Mouse (Mus musculus) hindbrain, embryonic 10.5 days (tissue): ENCODE results near the gene Syt1. TPM values are rescaled to one million over a fixed set of nuclear protein-coding genes. Genes with fewer than 3 reads are reported as not detected.

Experiments used
- DNase-seq: peaks from one replicate; pipeline ENCODE4 v3.0.0-alpha.2; 2017; ENCODE audit warnings: low spot score
- H3K27ac ChIP-seq: fragments of 300-500 bp; sonication (generic); 2 replicates; pipeline ENCODE4 v1.5.1; 2016; ENCODE audit warnings: mild to moderate bottlenecking, moderate library complexity
- H3K27me3 ChIP-seq: fragments of 300-500 bp; sonication (generic); 2 replicates; pipeline ENCODE4 v1.6.1; 2016; ENCODE audit warnings: mild to moderate bottlenecking; ENCODE audit not compliant: poor library complexity, insufficient read depth, severe bottlenecking
- H3K36me3 ChIP-seq: fragments of 300-500 bp; sonication (generic); 2 replicates; pipeline ENCODE4 v1.6.1; 2016; ENCODE audit warnings: mild to moderate bottlenecking, moderate library complexity
- H3K4me1 ChIP-seq: fragments of 300-500 bp; sonication (generic); replicated peaks from 2 replicates; pipeline ENCODE4 v1.6.1; 2016; ENCODE audit warnings: mild to moderate bottlenecking
- H3K4me3 ChIP-seq: fragments of 300-500 bp; sonication (generic); 2 replicates; pipeline ENCODE4 v1.5.1; 2016; ENCODE audit warnings: mild to moderate bottlenecking, moderate library complexity
- H3K9me3 ChIP-seq: fragments of 300-500 bp; sonication (generic); 2 replicates; pipeline ENCODE4 v1.6.1; 2016; ENCODE audit warnings: mild to moderate bottlenecking, moderate library complexity
- WGBS: fragments of 180-500 bp; shearing (Covaris S2); methylation state at CpG from one replicate; pipeline ENCODE4 v1.1.7; 2016; 5-methylcytosine and 5-hydroxymethylcytosine counted together
- polyA plus RNA-seq: library from polyadenylated mRNA; unstranded; fragments of >200 nt; fragmentation: Nextera tagmentation; extraction: Ambion mirVana; gene quantifications from 2 replicates; pipeline ENCODE4 v1.2.1, GENCODE M21; 2016

The Syt1 gene
- polyA plus RNA-seq = 5.5 and 13.6 TPM in 2 replicates

DNA sequence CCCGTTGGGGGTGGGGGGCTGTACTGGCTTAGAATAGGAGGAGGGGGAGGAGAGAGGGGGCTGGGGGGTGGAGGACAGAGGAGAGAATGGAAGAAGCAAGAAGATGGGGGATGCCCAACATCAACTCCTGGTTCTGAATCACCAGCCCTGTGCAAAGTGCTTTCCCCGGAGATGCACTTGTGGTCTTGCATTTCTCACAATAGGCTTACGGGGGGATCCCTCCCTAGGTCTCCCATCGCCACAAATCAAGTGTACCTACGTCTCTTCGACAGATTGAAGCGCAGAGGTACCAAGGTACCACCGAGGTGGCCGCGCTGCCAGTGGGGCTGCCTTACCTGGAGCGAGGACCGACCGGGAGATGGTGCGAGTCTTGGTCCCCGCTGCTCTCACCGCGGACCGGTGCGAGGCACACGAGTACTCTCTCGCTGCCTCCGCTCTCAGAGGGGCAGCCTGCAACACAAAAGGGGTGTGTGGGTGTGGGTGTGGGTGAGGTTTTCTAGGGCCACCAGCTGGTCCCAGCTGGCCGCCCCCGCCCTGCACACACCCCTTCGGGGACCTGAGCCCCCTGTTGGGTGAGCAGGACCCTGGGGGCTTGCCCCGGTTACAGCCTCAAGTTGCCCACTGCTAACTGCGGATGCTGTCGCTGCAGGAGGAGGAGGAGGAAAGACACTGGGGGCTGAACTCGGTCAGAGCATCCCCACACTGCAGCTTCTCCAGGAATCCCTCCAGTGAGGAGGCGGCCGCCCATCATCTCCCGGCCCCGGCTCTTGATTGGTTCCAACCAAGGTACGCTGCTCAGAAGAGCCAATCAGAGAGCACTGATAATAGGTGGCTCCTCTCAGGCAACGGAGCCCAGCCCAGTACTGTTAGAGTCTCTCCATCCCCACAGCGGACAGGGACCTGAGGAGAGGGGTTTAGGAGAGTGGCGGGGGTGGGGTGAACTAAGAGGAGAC, at the start of gene Syt1:
Gene Syt1, minus strand, starts transcription at position 742 of the 953 bp plus-strand sequence.
- no peaks in the 10 kb centered on the region for H3K9me3 ChIP-seq
- peak; percentile 82 for DNase-seq
- peak within 1 kb of the TSS; percentile 88 for H3K27ac ChIP-seq
- peaks cover 31% of the 10 kb centered on the region for H3K27me3 ChIP-seq
- under 1% methylated on average over 37 of the region's 37 CpGs for WGBS
- H3K36me3 ChIP-seq = no peaks in the 10 kb centered on the region
- H3K4me1 ChIP-seq = peaks cover 17% of the 10 kb centered on the region
- peak within 1 kb of the TSS; percentile 73 for H3K4me3 ChIP-seq

DNA sequence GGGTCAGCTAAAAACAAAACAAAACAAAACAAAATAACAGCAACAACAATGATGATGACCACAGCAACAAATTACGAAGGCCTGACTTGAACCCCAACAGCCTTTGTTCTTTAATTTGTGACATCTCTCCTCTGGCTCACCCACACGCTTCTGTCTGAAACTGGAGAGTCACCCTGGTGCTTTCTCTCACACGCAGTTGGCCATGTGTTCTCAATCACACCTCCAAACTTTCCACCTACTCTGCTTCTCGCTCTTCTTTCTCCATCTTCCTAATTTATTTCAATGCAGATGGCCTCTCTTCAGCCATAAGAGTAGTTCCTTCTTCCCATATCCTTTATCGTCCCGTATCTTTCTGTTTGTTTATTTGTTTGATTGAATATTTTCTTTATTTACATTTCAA, 45.7 kb upstream of the Syt1 start:
- H3K4me3 ChIP-seq = no peak overlapping the region
- H3K4me1 ChIP-seq = no peaks in the 10 kb centered on the region
- WGBS = 83% methylated on average over 6 of the region's 6 CpGs
- no peak overlapping the region for H3K27ac ChIP-seq
- DNase-seq = no peak
- no peaks in the 10 kb centered on the region for H3K9me3 ChIP-seq
- no peaks in the 10 kb centered on the region for H3K27me3 ChIP-seq
- no peaks in the 10 kb centered on the region for H3K36me3 ChIP-seq

DNA sequence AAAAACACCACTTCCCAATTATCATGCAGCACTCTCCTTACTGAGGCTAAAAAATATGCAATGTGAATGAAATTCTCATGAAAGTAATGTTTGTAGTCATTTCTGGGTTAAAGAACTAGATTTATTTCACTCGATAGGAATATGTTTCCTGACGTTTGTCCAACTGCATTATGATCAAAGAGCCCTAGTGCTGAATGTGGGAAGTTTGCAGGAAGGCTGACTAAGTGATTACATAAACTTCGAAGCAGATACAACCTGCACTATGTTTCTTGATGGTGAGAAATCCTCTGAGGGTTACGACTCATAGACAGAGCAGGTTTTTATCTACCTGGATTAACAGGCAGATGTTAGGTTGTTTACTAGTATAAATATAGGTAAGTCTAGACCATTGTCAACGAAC, 36.8 kb upstream of the Syt1 start:
- no peaks in the 10 kb centered on the region for H3K36me3 ChIP-seq
- 86% methylated on average over 5 of the region's 5 CpGs for WGBS

DNA sequence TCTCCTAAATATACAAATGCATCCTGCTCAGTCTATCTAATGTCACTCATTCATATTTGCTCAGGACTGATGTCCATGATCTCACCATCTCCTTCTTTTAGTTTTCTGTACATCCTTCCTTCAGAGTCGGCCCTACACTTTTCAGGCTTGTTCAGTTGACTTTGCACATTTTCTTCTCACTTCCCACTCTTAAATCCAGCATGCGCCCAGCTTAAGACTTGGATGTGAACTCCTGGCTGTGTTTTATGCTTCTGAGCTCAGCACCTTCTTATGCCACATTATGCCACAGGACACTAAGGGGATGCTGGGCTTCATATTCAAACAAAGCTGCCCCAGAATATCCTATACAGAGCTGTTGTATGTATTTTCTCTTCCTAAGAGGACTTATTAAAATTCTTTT, 36.2 kb upstream of the Syt1 start:
- no peak for DNase-seq
- H3K27ac ChIP-seq = no peak overlapping the region
- no peaks in the 10 kb centered on the region for H3K9me3 ChIP-seq
- 88% methylated on average over 2 of the region's 2 CpGs for WGBS
- H3K4me1 ChIP-seq = no peaks in the 10 kb centered on the region
- H3K4me3 ChIP-seq = no peak overlapping the region
- no peaks in the 10 kb centered on the region for H3K36me3 ChIP-seq
- H3K27me3 ChIP-seq = no peaks in the 10 kb centered on the region

More for the DNA sequence above, 36.8 kb upstream of the Syt1 start:
- no peak overlapping the region for H3K27ac ChIP-seq
- DNase-seq = no peak
- no peaks in the 10 kb centered on the region for H3K9me3 ChIP-seq
- no peak overlapping the region for H3K4me3 ChIP-seq
- no peaks in the 10 kb centered on the region for H3K27me3 ChIP-seq
- H3K4me1 ChIP-seq = no peaks in the 10 kb centered on the region

DNA sequence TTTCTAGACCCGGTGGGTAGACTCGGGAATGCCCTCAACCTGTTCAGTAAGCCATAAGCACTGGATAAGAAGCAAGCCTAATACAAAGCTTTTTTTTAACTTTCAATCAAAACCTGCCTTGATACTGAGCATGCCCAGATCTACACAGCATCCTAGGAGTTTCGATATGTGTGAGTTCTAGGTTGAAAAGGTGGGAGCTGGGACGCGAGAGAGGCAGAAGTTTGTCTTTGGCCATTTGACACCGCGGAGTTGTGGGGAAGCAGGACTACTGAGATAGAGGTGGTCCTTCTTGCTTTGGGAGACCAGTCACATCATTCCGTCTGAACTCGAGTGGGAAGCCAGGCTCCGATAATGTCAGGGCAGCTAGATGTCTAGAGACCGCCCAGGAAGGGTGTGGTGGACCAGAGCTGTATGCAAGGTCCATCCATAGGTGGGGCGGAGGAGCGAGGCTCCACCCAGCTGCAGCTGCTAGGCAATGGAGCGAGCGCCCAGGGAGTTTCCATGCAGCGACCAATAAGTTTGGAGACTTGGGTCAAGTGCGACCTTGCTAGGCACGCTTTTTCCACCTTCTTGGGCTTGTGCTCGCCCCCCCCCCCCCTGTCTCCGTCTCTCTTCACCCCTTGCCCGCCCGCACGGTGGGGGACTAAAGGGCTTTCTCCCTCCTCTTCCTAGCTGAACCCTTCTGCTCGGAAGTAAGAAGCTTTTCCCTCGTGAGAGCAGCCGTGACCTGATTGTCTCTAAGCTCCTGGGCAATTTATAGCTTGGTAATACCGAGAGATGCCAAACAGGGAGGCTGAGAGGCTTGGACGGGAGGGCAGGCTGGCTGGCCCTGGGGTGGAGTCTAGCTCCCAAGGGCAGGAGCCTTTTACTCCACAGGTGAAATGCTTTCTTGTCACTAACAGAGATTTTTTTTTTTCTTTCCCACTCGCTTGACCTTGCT, 714 bp upstream of the Syt1 start:
- 2% methylated on average over 28 of the region's 29 CpGs for WGBS
- peak; percentile 58 for DNase-seq
- Histone ChIP-seq H3K36me3 (no peaks in the 10 kb centered on the region), H3K4me3 (peak overlapping the region; percentile 73), H3K9me3 (no peaks in the 10 kb centered on the region), H3K4me1 (peaks cover 17% of the 10 kb centered on the region), H3K27me3 (peaks cover 31% of the 10 kb centered on the region), H3K27ac (no peak overlapping the region)

DNA sequence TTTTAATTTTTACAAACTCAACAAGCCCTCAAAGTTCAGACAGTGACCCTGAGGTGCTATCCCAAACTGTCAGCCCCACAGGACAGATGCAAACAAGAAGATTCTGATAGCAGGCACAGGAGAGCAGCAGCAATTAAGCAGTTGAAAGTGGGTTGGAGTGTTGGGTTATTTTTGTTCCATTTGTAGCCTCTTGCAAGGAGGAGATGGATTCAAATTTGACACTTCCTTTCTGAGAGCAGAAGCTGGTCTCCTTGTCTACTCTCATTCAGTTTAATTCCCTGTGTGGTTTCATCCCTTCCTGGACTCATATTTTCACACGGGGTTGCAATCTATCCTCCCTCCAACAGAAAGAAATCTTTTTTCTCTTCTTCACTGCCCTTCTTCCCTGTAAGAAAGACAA, 951 bp downstream of the Syt1 start:
- whole genome bisulfite sequencing = 3% methylated on average over 1 of the region's 1 CpGs
- DNase-seq = no peak
- Histone ChIP-seq H3K4me3 (peak overlapping the region; percentile 73), H3K9me3 (no peaks in the 10 kb centered on the region), H3K4me1 (peaks cover 17% of the 10 kb centered on the region), H3K27ac (0 out of 2 replicates have a peak overlapping the region, but pooled peaks have one; percentile 88), H3K27me3 (peaks cover 31% of the 10 kb centered on the region), H3K36me3 (no peaks in the 10 kb centered on the region)

DNA sequence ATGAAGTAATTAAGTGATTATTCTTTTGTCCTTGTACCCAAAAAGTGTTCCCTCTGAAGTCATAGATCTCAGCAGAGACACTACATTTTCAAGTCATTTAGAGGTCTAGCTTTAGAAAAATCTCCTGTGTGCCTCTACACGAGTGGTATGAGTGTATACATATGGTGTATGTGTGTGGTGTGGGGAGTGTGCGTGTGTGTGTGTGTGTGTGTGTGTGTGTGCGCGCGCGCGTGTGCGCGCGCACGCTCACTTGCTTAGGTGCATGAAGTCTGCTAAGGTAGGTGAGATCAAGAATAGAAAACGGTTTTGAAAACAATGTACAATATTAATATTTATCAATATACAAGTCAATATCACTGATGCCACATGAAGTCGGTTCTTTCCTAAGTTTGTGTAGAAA, 2.3 kb downstream of the Syt1 start:
- H3K9me3 ChIP-seq = no peaks in the 10 kb centered on the region
- WGBS = 95% methylated on average over 13 of the region's 13 CpGs
- H3K27ac ChIP-seq = no peak overlapping the region
- peaks cover 31% of the 10 kb centered on the region for H3K27me3 ChIP-seq
- no peaks in the 10 kb centered on the region for H3K36me3 ChIP-seq
- DNase-seq = no peak
- peaks cover 17% of the 10 kb centered on the region for H3K4me1 ChIP-seq
- H3K4me3 ChIP-seq = no peak overlapping the region

DNA sequence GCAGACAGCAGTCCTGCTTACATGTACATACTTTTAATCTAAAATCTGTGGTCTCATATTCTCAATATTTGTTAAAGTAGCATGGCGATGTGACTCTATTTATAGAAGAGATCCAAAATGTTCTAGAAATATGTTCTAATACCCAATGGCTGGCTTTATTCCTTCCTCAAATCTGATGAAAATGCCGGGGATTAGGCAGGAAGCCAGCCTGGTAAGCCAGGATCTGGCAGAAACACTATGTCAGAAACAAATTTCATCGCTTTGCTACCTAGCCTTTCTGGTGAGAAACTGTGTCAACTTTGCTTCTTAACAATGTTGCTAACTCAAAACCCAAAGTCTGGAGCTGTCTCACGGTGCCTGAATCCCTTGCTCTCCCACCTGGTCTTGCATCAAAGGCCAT, 7.3 kb downstream of the Syt1 start:
- 91% methylated on average over 4 of the region's 4 CpGs for WGBS
- H3K4me3 ChIP-seq = no peak overlapping the region
- no peak for DNase-seq
- H3K27me3 ChIP-seq = peaks cover 1% of the 10 kb centered on the region
- H3K27ac ChIP-seq = no peak overlapping the region
- no peaks in the 10 kb centered on the region for H3K9me3 ChIP-seq
- H3K36me3 ChIP-seq = no peaks in the 10 kb centered on the region
- H3K4me1 ChIP-seq = no peaks in the 10 kb centered on the region

DNA sequence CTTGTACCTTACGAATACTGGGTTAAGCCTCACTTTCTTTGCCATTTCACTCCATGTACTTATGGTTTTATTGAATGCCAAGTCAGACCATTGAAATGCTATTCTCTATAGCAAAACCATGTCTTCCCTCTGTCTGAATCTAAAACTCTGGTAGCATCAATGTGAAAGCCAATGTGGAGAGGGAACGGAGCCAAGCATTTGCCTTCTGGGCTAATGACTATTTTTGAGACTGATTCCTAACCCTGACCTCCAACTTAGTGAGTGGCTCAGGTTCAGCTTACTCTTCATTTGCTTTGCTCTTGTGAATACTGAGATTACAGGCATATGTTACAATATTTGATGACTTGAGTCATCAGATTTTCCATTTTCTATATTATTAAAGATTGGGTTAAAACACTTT, 23.5 kb downstream of the Syt1 start:
- no peaks in the 10 kb centered on the region for H3K9me3 ChIP-seq
- H3K27ac ChIP-seq = no peak overlapping the region
- H3K4me1 ChIP-seq = no peaks in the 10 kb centered on the region
- no peak overlapping the region for H3K4me3 ChIP-seq
- H3K27me3 ChIP-seq = no peaks in the 10 kb centered on the region
- WGBS = 94% methylated on average over 2 of the region's 2 CpGs
- DNase-seq = no peak
- H3K36me3 ChIP-seq = no peaks in the 10 kb centered on the region

DNA sequence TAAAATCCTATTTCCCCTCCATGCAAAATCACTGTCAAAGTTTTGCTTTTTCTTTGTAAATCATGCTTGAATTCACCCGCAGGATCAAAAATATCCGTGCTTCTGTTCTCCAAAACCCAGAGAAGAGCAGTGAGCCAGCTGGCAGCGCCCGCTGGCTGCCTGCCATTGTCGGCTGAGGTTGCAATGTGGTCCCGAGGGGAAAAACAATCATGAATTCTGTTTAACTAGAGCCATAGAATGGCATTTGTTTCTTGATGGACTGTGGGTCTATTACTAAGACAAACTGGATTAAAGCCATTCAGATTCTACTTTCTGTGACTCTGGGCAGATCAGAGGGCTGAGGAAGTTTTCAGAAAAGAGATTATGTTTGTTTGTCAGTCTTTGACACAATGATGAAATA, 31.1 kb downstream of the Syt1 start:
- Histone ChIP-seq H3K27ac (no peak overlapping the region), H3K27me3 (no peaks in the 10 kb centered on the region), H3K36me3 (no peaks in the 10 kb centered on the region), H3K4me1 (no peaks in the 10 kb centered on the region), H3K9me3 (no peaks in the 10 kb centered on the region), H3K4me3 (no peak overlapping the region)
- DNase-seq = no peak
- WGBS = 76% methylated on average over 6 of the region's 6 CpGs

DNA sequence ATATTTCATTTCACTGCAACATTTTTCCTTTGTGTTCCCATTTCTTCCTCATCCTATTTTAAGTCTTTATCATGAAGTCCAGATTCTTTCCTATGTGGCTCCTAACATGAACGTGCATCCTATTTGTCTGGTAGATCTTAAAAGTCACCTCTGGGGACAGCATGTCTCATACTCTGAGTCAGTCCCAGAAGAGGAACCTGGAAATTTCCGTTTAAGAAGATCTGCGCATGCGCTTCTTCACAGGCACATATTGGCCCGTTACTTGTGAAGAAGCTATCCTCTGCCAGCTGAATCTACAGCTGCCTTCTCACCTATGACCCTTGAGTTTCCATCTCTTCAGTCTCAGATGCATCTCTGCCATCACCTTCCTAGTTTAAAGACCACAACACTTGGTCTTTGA, 55.8 kb downstream of the Syt1 start:
- WGBS = 89% methylated on average over 5 of the region's 5 CpGs
- Histone ChIP-seq H3K4me3 (no peak overlapping the region), H3K36me3 (no peaks in the 10 kb centered on the region), H3K27me3 (no peaks in the 10 kb centered on the region), H3K27ac (no peak overlapping the region), H3K4me1 (no peaks in the 10 kb centered on the region), H3K9me3 (no peaks in the 10 kb centered on the region)
- DNase-seq = no peak

DNA sequence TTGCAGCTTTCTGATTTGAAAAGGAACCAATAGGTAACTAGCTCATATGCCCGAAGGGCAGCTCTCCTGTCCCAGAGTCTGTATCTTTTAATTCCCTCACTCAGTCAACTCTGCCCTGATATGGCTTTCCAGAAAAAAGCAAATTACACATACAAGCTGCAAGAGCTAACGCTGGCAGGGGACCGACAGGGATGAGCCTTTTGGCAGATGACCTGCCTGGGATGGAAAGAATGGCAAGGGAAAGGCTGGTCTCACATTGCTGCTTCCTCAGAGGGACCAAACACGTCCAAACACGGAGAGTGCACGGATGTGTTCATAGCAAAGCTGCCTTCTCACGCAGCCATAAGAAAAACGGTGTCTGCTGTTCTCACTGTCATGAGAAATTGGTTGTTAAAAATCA, 58.6 kb downstream of the Syt1 start:
- no peaks in the 10 kb centered on the region for H3K9me3 ChIP-seq
- no peak for DNase-seq

More for the DNA sequence above, 58.6 kb downstream of the Syt1 start:
- Histone ChIP-seq H3K4me1 (no peaks in the 10 kb centered on the region), H3K36me3 (no peaks in the 10 kb centered on the region), H3K27ac (no peak overlapping the region), H3K4me3 (no peak overlapping the region), H3K27me3 (no peaks in the 10 kb centered on the region)
- 92% methylated on average over 8 of the region's 8 CpGs for WGBS
